Mouse (Mus musculus) kidney, adult 2 months (tissue): ENCODE data around the gene Shank3.

ENCODE experiments used
- CTCF ChIP-seq: fragments of 200-500 bp; conservative IDR thresholded peaks from 2 replicates; pipeline ENCODE4 v1.5.1; 2011; ENCODE audit warnings: low read depth, mild to moderate bottlenecking, control low read depth, low read length, moderate library complexity, mixed read lengths; ENCODE audit not compliant: insufficient read depth, insufficient read length
- POLR2A ChIP-seq: fragments of 200-500 bp; IDR thresholded peaks from one replicate; pipeline ENCODE4 v1.6.1; 2011; ENCODE audit warnings: low read depth, low read length, control low read depth

DNA sequence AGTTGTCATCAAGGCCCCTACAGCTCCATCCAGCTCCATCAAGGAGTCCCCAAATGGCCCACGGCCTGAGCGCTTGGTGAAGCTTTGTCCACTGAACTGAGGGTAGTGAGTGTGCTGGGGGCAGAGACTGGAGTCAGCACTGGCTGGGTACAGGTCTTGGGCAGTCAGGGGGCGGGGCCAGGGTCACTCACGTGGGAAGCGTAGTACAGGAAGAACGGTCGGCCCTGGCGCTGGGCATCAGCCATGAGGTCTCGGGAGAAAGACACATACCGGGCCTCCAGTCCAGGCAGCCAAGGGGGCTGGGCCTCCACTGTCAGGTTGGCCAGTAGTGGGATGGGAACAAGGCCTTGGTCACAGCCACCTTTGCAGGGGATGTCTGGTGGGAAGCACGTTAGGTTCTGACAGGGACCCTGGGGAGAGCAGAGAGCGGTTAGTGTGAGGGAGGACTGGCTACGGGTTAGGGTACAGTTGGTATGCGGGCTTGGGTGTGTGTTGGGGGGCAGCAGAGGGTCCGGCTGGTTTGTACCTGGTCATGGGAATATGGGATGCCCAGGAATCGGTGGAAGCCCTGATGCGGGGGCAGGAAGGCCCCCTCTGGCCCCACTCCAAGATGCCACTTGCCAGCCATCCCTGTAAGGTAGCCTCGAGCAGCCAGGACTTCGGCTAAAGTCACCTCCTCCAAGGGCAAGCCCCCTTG lies 24.7 kb upstream of the Shank3 start:
- TF ChIP-seq CTCF (no peak), POLR2A (no peak)
